Mouse (Mus musculus): ENCODE data around the gene Rdh11. TPM values are rescaled to one million over a fixed set of nuclear protein-coding genes. Genes with fewer than 3 reads are reported as not detected.
"Not testable (repeated sequence)": the region's sequence is repeated elsewhere in the genome, so short reads cannot be mapped to it uniquely, and the experiment has no call there.

The Rdh11 gene
- total RNA-seq (2014; fragmentation: Nextera tagmentation) (3.5 and 5.2 TPM in 2 replicates), total RNA-seq (2017) (20.9 and 21.2 TPM in 2 replicates)

DNA sequence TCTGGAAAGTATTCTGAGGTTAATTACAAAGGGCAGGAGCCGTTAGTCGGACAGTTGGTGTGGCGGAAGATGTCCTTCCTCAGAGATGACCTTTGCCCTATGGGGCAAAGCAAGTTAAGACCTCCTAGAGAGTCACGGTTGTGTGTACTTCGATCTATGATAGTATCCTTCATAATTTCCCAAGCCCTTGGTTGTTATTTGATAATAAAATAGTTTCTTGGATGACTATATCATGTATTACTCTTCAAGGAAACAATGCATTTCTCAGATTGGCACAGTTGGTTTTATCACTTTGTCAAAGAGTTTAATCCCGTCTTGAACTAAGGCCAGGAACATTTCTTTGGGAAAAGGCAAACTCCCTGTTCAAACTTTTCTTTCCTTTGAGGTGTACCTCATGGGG lies at the start of gene Rdh11:
TSS of gene Rdh11 (minus strand) at position 101 of the 400 bp plus-strand sequence.
- ATAC-seq (replicated peaks; ENCODE audit: poor library complexity, severe bottlenecking), result no peak

DNA sequence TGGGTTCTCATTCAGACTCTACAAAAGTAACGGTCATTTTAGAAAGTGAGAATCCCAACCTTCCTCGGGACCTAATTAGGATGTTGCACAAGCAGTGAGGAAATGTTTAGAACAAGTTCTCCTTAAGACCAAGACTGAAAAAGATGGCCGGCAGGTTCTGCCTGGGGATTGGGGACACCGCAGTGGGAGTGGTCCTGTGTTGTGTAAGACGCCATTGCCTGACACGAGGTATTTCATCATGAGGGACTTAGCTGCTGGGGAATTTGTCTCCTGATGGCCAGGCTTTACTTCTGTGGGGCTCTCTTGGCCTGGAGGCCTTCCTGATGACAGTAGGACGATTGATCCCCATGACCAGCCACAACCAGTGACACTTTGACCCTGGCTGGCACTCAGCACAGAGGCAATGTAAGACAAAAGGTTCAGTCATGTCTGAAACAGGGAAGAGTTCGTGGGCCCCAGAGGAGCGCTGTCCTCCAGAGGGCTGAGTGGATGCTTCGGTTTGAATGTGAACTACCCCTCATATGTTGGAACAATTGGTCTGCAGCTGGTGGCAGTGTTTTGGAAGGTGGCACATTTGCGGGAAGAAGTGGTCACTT lies 43.5 kb upstream of the Rdh11 start:
- ATAC-seq (replicated peaks; ENCODE audit: poor library complexity, severe bottlenecking), result peak; percentile 98

DNA sequence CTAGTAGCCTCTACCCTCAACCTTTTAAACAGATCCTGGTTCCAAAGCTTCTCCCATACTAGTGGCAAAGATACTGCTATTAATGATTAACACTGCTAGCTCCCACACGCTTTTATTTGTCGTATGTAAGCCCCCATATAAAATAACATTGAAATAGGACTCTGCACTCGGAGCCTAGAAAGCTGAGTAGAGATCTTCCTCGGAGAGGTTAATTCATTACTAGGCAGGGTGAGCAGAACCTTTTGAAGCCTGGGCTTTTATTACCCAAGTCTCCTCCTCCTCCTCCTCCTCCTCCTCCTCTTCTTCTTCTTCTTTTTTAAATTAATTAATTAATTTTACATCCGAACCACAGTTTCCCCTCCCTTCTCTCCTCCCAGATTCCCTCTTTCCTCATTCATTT lies 25.4 kb upstream of the Rdh11 start:
- no peak for ATAC-seq (replicated peaks; ENCODE audit: poor library complexity, severe bottlenecking)

DNA sequence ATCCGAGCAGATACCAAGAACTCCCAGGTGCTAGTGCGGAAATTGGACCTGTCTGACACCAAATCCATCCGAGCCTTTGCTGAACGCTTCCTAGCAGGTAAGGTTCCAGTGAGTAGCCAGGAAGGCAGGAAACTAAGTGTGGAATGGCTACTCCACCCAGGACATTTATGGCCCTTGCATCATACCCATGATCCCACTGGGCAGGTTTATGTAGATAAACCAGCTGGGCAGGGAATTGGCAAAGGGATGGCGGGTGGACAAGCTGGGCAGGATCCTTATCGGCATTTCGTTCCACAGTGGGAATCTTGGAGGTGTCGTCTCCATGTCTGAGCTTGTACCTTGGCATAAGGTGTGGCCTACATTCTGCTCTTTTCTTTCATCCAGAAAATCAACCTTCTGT lies 19.4 kb upstream of the Rdh11 start:
- no peak for ATAC-seq (replicated peaks; ENCODE audit: poor library complexity, severe bottlenecking)

DNA sequence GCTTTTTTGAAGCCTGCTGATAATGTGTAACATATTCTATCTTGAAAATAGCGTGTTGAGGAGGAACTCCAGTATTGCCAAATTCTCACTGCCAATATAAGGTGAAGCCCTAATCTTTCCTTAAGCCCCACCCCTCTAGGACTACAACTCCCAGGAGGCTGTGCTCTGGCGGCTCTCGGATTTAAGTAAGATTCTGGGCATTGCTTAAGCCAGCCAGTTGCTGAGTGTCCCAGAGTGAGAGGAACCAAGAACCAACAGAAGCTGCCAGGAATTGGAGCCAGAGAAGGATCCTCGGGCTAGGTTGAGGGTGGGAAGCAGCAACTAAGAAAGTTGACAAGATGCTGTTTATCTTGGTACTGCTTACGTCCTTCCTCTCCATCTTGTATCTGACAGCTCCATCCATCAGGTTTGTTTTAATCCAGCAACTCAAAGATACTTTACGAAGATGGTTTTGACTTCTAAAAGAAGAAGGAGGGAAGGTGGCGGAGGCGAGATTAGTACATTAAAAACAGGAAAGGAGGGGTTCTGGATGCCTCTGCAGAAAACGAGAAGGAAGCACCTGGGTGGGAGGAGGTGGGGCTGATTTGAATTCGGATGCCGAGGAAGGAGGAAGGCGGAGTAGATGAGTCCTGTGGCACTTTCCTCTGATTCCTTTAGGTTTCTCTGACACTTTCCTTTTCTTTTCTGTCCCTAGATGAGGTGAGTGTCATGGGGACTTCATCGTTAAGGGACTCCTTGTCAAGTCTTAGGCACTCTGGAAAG lies 16.8 kb upstream of the Rdh11 start, which contains the start of gene Rdh12:
TSS of gene Rdh12 (plus strand) at position 212 of the 762 bp plus-strand sequence.
- ATAC-seq (replicated peaks; ENCODE audit: poor library complexity, severe bottlenecking), result peak; percentile 97

DNA sequence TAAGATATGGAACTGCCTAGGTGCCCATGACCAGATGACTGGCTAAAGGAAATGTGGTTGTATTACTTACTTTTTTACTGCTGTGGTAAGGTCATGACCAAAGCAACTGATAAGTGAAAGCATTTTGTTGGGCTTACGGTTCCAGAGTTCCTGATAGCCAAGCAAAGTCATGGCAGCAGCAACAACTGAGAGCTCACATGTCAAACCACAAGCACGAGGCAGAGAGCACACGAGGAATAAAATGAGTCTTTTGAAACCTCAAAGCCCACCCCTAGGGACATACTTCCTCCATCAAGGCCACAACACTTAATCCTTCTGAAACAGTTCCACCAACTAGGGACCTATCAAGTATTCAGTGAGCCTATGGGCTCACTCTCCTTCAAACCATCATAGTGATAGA lies 9.8 kb upstream of the Rdh11 start:
- ATAC-seq (replicated peaks; ENCODE audit: poor library complexity, severe bottlenecking), result no peak

DNA sequence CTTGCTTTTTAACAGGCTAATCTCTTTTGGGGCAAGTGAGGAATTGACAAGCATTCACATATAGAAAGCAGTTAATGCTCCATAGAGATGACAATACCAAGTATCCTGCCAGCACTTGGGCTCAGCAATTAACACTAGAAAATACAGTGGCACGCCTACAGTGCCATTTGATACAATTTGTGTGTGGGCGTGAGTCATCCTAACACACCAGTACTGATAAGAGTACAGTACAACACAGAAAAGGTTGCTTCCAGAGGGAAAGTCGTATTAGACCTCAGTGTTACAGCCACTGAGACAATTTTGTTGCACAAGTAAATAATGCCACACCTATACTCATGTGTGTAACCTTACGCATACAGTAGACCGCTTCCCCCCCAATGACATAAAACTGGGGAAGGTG lies 5.0 kb upstream of the Rdh11 start:
- no peak for ATAC-seq (replicated peaks; ENCODE audit: poor library complexity, severe bottlenecking)

DNA sequence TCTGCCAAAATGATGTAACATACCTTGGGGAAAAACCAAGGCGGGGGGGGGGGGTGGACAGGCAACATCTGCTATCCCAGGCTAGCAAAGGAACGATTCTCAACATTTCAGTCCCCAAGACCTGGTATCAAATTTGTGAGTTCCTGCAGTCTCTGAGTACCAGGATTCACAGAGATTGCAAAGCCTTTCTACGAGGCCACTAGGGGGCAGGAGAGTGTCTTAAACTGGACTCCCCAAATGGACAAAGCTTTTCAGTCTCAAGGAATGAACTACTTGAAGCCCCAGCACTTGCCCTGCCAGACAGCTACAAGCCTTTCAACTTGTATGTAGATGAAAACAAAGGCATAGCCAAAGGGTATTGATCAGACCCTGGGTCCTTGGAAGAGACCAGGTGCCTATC lies 1.3 kb upstream of the Rdh11 start:
- peak; percentile 43 for ATAC-seq (replicated peaks; ENCODE audit: poor library complexity, severe bottlenecking)

DNA sequence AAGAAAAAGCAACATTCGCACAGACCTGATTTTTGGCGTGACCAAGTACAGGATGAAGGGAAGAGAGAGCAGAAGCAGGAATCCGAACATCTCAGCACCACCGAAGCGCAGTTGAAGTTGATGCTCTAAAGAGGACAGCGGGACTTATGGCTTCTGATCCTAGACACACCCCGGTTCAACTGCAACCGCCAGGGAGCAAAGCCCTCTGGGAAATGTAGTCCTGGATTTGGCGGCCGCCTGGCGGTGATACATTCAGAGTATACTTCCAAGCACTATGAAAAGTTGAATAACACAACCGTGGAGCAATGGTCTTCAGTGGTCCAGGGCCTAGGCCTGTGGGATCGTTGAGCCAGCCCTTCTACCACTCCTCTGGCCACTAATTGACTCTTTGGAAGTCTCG lies 392 bp downstream of the Rdh11 start:
- ATAC-seq (replicated peaks; ENCODE audit: poor library complexity, severe bottlenecking), result peak; percentile 89

DNA sequence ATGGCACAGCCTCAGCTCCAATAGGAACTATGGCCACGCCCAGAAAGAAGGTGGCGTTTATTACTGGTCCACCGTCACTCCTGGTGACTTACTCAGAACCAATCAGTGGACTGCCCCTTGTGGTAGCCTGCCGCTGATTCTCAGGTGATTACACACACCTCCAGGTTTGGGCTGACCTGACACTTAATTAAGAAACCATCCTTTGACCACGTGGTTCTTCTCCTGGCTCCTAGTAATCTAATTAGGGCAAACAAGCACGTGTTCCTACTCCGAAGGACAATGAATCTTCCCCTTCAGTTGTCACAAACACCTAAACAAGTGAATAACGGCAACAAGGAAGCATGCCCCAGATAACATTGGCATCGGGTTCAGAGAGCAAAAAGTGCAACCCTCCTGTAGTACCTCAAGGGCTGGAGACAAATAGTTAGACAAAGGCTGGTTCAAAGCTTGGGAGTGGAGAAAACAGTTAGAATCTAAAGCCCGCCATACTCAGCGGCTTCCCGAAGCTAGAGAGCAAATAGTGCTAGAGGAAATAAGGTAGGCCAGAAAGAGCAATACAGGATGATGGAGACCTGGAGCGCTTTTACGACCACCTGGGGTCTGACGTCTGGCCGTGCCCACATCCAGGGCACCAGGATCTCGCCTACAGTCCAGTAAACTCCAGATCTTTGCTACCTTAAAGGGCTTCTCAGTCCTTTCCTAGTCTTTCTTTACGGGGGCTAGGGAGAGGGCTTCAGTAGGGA lies 991 bp downstream of the Rdh11 start:
- peak; percentile 91 for ATAC-seq (replicated peaks; ENCODE audit: poor library complexity, severe bottlenecking)

DNA sequence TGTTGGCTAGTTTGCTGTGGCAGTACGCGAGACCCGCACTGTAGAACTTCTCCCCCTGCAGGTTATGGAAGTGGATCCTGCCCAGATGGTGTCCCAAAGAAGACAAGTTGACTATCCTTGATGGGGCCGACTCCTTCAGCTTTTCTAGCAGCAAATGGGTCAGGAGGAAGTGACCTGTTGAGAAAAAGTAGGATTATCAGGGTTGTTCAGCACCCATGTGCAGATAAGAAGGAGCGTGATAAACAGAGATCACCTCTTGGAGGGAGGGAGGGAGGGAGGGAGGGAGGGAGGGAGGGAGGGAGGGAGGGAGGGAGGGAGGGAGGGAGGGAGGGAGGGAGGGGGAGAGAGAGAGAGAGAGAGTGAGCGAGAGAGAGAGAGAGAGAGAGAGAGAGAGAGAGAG lies 6.9 kb downstream of the Rdh11 start:
- ATAC-seq (replicated peaks; ENCODE audit: poor library complexity, severe bottlenecking), result not testable (repeated sequence)

DNA sequence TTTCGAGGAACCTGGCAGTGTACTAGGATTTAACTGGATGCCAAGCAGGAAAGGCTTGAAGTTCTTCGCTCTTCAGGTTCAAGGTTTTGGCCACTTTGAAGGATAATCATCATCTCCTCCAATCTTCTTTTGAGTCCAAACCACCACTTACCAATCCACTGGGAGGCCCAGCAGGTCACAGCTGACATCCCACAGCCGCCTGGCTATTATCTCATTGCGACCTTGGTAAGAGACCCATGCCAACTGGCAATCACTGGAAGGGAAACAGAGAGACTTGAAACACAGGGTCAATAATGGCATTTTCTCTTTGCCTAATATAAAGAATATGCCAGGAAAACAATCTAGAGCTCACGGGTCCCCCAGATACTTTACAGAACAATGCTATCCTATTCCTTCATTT lies 16.1 kb downstream of the Rdh11 start:
- ATAC-seq (replicated peaks; ENCODE audit: poor library complexity, severe bottlenecking), result no peak

DNA sequence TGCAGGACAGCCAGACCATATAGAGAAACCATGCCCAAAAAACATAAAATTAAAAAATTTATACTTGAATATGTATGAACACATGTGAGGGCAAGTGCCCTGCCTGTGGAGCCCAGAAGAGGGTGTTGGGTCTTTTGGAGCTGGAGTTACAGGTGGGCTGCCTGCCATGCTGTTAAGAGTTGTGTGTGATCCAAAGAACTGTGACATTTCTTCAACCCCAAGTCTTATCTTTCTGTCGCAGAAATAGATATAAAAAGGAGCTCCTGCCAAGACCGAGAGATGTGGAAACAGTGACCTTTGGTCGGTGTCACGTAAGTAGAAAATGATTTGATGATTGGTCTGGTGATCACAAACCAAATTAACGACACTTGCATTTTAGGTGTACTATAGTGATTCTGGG lies 18.4 kb downstream of the Rdh11 start:
- ATAC-seq (replicated peaks; ENCODE audit: poor library complexity, severe bottlenecking), result no peak

DNA sequence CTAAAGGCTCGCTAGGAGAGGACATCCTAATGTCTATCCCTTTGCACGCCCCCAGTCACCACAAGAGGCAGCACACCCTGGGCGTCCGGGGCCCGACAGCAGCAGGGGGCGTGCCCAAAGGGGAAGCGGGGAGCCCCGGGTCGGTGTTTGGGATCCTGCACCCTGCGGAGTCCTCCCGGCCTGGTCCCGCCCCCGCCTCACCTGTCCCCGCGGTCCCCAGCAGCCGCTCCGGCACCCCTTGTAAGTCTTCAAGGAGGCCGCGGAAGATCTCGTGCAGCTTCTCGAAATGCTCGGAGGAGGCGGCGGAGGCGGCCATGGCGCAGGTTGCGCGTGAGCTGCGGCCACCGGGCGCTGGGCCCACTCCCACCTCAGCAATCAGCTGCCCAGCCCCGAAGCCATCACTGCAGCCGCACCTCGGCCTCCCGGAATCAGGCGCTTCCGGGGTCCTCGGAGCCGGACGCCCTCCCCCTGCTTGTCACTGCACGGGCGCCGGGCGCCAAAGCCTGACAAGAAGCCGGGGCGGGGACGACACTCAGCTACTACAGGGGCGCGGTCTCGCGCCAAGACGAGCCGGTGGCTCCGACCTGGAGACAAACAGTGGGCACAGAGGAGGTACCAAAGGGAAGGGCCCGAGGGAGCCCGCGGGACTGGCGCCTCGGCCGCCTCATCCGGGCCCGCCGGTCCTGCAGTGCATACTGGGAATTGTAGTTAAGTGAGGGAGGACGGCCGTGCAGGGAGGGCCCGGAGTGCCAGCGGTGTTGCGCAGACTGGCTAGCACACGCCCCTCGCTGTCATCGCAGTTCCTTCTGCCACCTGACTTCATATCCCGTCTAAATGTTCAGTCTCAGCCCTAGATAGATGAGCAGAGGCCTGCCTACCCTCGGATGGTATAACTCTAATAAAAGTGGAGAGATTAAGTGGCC lies 19.8 kb downstream of the Rdh11 start, which contains the start of gene Vti1b:
TSS of gene Vti1b (minus strand) at position 649 of the 923 bp plus-strand sequence.
- peak; percentile 94 for ATAC-seq (replicated peaks; ENCODE audit: poor library complexity, severe bottlenecking)

DNA sequence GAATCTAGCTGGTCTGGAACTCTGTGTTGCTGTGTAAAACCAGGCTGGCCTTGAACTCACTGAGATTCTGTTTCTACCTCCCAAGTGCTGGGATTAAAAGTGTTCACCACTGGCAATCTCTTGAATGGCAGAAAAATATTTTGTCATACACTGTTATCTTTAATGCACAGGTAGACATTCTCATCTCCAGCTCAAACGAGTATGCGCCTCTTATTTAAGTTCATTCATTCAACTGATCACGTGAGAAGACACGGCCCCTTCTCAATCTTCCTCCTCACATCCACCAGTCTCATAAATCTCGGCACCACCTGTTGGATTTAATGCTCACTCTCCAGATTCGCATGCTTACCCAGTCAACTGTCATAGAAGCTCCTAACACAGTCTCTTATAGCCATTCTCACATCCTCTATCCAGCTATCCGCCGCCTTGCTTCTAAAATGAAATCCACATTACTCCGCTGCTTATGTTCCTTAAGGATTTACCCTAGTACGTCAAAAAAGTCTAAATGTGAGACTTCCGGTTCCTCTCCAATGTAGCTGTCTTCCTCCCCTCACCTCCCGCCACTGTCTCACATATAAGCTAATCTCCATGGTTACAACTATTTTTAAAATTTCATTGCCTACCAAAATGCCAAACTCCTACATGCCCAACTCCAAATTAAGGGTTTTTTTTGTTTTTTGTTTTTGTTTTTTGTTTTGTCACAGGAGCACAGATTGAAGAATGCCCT lies 20.7 kb downstream of the Rdh11 start:
- ATAC-seq (replicated peaks; ENCODE audit: poor library complexity, severe bottlenecking), result peak; percentile 20; the same call in 1 of the 2 replicates

DNA sequence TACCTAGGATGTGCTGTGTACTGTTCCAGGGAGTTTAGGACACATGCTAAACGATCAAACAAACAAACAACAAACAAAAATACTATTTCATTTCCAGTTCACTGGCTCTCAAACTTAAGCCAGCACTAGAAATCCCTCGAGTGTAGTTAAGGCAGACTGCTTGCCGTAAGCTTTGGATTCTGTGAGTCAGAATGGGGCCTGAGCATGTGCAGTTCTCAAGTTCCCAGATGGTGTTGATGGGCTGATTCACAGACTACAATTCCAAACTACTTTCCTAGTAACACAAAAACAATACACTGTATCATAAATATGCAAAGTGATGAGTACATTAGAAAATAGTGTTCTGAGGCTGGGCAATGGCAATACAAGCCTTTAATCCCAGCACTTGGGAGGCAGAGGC lies 21.7 kb downstream of the Rdh11 start:
- ATAC-seq (replicated peaks; ENCODE audit: poor library complexity, severe bottlenecking), result no peak

DNA sequence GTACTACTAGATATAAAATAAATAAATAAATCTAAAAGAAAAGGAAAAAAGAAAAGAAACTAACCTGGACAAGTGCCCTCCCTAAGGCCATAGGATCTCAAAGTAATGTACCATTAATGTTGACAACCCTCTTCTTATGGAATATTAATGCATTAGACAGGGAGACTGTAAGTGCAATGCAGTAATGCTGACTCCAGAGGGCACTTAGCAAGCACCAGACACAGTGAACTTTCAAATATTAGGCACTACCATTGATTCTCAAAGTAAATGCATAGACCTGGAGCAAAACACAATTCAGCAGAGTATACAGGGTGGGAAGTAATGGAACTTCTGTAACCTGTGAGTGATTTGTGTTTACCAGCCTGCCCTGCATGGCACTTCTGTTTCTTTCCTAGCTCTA lies 22.9 kb downstream of the Rdh11 start:
- no peak for ATAC-seq (replicated peaks; ENCODE audit: poor library complexity, severe bottlenecking)

DNA sequence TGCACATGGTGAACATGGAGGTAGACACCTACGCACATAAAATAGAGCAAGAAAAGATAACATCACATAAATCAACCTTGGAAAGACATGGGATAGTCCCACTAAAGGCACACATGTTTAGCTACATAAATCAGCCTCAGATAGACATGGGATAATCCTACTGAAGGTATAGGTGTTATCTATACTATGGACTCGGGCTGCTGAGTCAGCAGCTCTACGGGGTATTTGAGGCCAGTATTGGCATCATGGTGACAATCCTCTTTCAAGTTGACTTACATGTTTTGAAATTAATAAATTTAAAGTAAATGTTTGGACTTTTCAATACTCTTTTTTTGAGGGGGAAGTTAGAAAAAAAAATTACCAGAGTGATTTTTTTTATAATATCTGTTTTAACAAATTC lies 29.2 kb downstream of the Rdh11 start:
- ATAC-seq (replicated peaks; ENCODE audit: poor library complexity, severe bottlenecking), result no peak

DNA sequence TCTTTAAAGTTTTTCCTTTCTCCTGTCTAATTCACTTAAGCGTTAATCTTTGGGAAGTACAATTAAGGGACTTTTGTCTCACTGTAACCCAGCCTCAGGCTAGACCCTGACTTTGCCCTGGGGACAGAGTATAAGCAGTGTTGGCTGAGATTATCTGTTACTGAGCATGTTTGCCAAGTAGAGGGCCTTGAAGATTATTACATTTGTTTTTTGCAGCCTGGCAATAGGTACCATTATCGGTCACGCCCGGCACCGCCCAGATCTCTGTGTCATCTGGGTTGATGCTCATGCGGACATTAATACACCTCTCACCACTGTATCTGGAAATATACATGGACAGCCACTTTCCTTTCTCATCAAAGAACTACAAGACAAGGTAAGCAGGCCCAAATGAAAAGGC lies 42.4 kb downstream of the Rdh11 start:
- ATAC-seq (replicated peaks; ENCODE audit: poor library complexity, severe bottlenecking), result no peak

Measured in granulocyte monocyte progenitor cell, adult 5-6 weeks (primary cell).